Mouse (Mus musculus): ENCODE data around the gene Gm11541.
A peak's percentile ranks its signal among the peaks of the same experiment; 100 is the strongest.
"Not testable (repeated sequence)": the region's sequence is repeated elsewhere in the genome, so short reads cannot be mapped to it uniquely, and the experiment has no call there.

Gene Gm11541

DNA sequence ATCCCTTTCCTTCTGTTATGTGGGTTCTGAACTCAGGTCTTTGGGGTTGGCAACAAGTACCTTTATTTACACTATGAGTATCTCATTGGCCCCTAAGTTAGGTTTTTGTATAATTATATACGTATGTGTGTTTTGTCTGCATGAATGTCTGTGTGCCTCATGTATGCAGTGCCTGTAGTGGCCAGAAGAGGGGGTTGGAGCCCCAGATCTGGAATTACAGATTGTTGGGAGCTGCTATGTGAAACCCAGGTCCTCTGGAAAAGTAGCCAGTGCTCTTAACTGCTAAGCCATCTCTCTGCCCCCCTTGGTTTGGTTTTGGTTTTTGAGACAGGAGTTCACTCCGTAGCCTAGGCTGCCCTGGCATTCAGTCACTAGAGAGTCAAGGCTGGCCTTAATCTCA lies 7.2 kb downstream of the Gm11541 start:
- no peak for DNase-seq (ENCODE audit: low read depth, low spot score)

DNA sequence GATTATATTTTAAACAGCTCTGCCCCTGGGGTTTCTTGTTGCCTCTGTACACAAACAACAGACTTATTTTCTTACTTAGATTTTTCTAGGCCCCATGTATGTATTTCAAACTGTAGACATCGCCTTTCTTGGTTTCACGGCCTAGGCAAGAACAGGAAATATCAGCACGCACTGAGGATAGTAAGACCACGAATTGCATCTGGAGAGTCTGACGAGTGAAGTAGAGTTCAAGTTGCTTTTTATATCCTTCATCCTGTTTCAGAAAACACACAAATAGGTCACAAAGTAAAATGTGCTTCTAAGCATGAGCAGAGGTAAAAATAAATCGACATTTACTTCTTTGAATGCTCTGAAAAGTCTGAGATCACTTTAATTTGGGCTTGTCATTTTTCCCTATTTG lies 8.8 kb downstream of the Gm11541 start:
- no peak for DNase-seq (ENCODE audit: low read depth, low spot score)

DNA sequence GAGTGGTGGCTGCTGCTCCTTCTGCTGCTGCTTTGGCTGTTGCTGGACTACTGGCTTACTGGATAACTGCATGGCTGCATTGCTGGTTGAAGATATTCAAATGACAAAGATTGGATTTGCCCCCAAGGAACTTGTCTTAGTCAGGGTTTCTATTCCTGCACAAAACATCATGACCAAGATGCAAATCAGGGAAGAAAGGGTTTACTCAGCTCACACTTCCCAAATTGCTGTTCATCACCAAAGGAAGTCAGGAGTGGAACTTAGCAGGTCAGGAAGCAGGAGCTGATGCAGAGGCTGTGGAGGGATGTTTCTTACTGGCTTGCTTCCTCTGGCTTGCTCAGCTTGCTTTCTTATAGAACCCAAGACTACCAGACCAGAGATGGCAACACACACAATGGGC lies 11.8 kb downstream of the Gm11541 start:
- not testable (repeated sequence) for DNase-seq (ENCODE audit: low read depth, low spot score)

DNA sequence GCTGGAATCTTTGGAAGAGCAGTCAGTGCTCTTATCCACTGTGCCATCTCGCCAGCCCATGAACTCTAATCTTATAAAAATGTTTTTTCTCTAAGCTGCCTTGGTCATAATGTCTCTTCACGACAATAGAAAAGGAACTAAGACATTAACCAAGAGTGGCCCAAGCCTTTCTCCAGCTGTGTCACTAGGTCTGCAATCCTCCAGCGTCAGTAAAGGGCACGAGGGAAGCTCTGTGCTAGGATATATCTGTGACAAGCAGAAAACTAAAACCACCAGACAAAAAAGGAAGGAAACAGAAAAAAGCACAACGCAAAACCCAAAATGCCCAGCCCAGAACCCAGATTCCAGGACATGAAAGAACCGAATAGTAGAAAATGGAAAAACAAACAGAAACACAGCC lies 17.1 kb downstream of the Gm11541 start:
- DNase-seq (ENCODE audit: low read depth, low spot score): no peak

DNA sequence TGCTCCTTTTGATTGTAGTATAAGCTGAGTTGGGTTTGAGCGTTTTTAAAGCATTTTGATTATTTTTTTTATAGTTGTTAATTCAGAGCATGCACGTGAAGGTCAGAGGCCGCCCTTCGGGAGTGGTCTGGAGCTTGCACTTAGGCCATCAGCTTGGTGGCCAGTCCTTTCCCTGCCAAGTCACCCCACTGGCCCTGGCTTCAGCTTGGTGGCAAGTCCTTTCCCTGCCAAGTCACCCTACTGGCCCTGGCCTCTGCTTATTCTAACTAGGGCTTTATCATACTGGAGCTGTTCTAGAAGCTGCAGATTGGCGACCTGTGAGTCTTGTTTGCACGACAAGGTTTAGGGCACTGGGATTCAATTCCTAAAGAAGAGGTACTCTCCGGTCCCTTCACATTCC lies 21.9 kb downstream of the Gm11541 start:
- no peak for DNase-seq (ENCODE audit: low read depth, low spot score)

DNA sequence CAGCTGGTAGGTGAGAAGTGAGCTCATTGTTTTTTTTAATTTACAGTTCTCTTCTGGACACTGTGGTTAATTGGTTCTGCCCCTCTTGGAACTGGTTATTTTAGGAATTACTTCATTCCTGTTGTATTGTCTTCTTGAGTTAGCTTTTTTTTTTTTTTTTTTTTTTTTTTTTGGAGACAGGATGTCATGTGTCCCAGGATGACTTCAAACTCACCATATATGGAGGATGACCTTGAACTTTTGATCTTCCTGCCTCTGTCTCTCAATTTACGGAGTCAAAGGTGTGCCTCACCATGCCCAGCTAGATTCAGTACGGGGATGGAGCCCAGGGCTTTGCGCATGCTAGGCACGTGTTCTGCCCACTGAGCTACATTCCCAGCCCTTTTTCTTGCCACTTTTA lies 22.7 kb downstream of the Gm11541 start:
- no peak for DNase-seq (ENCODE audit: low read depth, low spot score)

DNA sequence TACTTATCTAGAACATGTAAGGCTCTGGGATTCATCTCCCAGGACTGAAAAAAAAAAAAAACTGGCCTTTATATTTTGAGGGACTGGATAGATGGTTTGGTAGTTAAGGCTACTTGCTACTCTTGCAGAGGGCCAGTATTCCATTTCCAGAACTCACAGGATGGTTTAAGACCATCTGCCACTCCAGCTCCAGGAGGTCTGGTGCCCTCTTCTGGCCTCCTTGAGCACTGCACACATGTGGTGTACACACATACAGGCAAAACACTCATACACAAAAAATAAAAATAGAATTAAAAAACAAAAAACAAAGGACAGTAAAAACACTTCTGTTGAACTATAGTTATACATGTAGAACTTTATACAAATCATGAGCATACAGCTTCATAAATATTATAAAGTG lies 23.7 kb downstream of the Gm11541 start:
- no peak for DNase-seq (ENCODE audit: low read depth, low spot score)

DNA sequence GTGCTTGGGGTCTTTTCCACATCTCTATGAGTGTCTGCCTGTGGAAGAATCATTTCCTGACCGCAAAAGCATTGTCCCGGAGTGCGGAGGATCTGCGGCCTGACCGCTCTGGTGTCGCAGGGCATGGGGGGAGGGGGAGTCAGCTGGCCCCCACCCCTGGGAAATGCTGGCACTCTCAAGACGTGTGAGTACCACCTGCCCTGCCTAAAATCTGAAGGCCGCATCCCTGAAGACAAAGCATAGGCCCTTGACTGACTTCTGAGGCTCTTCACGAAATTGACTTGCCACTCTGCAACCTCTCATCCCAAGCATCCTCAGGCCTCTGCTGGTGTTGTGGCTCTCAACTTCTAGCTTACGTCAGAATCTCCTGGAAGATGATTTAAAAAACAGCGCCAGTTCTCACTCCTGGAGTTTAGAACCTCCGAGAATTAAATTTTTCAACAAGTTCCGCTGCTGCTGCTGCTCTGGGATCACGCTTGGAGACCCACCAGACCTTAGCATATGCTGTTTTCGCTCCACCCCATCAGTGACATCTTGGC lies 26.6 kb downstream of the Gm11541 start:
- DNase-seq (ENCODE audit: low read depth, low spot score): no peak

DNA sequence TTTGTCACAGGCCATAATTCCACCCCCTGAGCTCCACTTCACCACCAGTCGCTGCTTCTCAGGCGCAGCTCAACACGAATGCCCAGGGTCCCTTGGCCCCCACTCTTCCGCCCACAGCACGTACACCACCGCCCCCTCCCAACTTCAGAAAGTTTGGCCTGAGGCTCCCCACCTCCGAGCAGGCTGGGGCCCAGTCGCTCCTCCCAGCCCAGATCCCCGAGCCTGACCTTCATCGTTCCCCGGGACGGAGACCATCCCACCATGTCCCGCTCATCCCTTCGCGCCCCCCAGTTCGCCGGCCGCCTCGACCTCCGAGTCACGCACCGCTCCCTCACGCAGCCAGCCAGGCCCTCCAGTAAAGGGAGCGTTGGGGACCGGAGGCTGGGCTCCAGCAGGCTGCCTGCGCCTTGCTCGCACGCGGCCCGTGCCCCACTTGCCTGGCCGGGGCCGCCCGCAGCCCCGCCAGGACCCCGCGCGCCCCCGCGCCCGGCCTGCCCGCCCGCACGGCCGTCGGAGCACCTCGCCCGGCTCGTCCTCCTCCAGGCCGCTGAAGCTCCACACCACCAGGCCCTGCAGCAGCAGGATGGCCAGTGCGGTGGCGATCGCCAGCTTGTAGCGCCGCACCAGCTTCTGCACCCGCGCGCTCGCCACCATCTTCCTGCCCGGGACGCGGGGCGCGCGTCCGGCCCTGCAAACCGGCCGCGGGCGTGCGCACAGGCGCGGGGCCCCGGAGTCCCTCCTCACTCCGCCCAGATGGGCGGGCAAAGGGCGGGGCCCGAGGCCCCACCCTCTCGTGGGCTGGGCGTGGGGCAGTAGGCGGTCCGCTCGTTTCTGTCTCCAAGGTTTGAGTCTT lies 27.3 kb downstream of the Gm11541 start, which contains the start of gene Xylt2:
Xylt2 (minus strand) TSS at position 762 of the 853 bp plus-strand sequence.
- peak; percentile 75 for DNase-seq (ENCODE audit: low read depth, low spot score)

DNA sequence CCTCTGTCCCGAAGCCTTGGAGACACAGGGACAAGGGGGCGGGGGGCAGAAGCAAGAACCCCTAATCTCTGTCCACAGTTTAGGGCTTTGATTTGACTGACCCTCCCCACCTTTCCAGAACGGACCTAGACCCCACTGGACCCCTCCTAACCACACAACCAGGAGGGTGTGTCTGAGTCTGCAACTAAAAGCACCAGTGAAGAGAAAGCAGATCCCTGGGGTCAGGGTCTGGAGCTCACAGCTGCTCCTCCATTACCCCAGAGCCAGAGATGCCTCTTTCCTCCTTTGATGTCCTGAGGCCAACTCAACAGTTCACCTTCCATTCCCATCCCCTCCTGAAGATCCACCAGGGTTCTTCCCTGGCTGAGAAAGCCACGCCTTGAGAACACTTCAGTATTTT lies 28.0 kb downstream of the Gm11541 start:
- DNase-seq (ENCODE audit: low read depth, low spot score): no peak

DNA sequence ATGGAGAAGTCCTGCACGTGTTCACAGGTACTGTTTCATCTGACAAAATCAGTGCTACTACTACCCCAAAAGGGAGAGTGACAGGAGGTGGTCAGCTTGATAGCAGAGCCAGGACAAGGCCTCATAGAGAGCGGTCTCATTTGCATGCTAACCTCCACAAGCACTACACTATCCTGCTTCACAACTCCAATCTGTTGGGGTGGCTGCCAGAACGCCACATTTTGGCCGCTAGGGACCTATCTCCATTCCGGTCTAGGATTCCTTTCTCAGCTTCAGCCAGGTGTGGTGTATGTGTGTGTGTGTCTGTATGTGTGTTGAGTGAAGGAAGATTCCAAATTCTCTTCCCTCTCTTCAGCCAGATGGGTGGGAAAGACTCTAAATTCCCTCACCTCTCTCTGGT lies 28.9 kb downstream of the Gm11541 start:
- no peak for DNase-seq (ENCODE audit: low read depth, low spot score)

DNA sequence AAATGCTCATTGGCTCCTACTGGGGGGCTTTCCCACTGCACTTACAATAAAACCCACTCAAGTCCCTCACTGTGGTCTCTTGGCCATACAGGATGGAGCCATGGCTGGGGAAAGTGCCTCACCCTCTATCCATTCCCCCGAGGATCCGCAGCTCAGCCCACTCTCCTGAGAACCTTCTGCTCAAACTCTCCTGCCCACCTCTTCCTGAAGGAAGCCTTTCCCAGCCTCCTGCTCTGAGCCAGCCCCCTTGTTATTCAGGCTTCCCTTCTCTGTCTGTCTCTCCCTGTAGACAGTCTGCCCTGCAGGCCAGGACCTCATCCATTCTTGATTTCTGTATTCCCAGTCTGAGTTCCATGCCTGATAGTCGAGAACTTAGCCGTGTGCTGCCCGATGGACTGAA lies 29.3 kb downstream of the Gm11541 start:
- DNase-seq (ENCODE audit: low read depth, low spot score): no peak

DNA sequence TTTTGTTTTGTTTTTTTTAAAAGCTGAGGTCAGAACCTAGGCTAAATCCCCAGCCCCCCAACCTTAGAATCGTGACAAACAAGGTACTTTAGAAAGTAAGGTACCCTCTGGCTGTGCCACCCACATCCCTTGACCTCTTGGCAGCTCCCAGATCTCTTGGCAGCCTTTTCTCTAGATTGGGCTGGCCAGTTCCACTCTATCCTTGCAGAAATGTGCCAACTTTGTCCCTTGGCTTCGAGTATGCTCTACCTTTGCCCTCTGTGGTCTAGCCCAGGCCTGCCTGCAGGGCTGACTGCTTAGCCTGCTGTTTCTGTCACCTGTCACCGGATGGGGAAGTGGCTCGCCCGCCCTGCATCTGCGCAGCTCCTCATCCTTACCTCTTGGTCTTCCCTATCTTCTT lies 39.0 kb downstream of the Gm11541 start:
- DNase-seq (ENCODE audit: low read depth, low spot score): no peak

DNA sequence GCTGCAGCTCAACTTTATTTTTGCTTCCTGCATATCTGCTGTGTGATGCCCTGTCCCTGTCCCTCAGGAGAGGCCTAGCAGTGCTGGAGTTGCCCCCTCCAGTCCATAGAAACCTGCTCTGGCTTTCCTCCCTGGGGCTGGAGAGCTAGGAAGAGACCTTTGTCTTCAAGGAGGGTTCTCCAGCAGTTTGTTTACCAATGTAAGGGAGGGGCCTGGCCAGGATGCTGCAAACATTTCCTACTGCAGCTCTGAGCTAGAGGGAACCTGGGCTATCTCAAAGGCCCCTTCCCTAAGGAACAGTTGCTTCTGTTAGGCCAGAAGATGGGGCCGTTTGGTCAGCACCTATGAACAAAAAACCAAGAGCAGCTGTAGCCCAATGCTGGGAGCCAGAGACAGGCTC lies 43.0 kb downstream of the Gm11541 start:
- no peak for DNase-seq (ENCODE audit: low read depth, low spot score)

DNA sequence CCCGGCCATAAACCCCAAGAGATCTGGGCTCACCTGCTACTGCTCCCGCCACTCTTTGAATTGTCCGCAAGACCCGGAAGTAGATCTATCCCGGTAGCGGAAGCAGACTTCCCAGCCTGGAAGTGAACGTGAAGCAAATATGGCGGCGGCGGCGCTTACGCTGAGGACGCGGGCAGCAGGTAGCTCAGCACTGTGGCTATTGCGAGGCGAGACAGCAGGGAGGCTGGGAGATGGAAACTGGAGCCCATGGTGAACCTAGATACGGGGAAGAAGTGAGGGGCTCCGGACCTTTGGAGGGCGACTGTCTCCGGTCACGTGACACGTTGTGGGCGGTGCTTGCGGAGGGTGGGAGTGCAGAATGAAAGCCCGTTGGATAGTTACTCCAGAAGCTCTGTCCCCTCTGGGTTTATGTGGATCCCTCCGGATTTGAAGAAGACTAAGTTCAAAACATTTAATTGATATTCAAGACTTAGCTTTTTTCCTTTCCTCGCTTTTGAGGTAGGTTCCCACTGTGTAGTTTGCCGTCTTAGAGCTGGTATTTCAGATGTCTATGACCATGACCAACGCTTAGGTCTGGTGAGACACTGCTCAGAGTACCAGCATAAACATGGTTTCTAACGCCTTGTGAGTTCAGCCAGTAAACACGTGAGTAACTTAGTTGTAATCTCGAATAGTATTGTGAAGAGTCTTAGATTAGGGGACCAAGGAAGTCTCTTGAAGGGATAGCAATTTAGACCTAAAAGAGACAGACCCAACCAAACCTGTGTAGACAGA lies 50.4 kb downstream of the Gm11541 start, which contains the start of the genes Mrpl27 and Eme1:
Mrpl27 (plus strand) TSS at position 105 of the 774 bp plus-strand sequence.
Eme1 (minus strand) TSS at position 302 of the 774 bp plus-strand sequence.
- DNase-seq (ENCODE audit: low read depth, low spot score): peak; percentile 74

DNA sequence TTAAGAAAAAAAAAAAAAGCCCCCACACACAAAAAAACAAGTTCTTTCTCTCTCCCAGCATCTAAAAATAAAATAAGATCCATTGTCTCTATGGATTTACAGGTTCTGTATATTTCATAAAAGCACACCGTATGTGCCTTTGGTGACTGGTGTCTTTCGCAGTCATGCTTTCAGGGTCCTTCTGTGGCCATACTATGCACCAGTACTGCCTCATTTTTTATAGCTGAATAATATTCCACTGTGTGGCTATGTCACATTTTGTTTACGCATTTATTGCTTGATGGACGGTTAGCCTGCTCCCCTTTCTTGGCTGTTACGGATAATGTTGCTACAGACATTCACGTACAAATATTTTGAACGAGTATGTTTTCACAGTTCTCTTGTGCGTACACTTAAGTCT lies 51.3 kb downstream of the Gm11541 start:
- DNase-seq (ENCODE audit: low read depth, low spot score): no peak

DNA sequence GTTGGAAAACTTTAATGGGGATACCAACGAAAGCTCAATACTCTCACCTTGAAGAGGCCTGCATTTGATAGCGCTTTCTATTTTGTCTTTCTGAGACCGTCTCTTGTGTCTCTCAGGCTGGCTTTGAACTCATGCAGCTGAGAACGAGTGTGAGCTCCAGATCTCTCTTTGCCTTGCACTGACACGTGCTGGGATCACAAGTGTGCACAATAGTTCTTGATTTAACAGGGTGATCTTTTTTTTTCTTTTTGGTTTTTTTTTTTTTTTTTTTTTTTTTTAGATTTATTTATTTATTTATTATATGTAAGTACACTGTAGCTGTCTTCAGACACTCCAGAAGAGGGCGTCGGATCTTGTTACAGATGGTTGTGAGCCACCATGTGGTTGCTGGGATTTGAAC lies 53.1 kb downstream of the Gm11541 start:
- DNase-seq (ENCODE audit: low read depth, low spot score): not testable (repeated sequence)

DNA sequence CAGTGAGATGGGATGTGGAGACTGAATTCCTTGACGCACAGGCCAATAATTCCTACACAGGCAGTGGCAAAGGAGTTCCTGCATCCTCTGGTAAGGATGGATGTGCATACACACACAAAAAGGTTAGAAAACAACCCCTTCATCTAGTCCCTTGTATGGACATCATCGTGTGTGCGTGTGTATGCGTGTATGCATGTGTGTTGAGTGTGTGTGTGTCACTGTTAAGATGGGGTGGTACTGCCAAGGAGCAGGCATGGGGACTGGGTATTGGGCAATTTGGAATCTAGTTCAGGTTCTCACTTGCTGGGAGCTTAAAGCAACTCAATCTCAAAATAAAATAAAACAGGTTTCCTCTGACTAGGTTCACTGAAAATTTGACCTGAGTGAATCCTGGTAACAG lies 57.8 kb downstream of the Gm11541 start:
- DNase-seq (ENCODE audit: low read depth, low spot score): no peak
